Mouse (Mus musculus) lung, adult 2 months (tissue): ENCODE results near the gene Fbxo10.
"Not testable (repeated sequence)": the region's sequence is repeated elsewhere in the genome, so short reads cannot be mapped to it uniquely, and the experiment has no call there.

Experiments
- CTCF ChIP-seq: fragments of 200-500 bp; IDR thresholded peaks from 2 replicates; pipeline ENCODE4 v1.5.1; 2011; ENCODE audit warnings: mild to moderate bottlenecking, low read length, control low read depth; ENCODE audit not compliant: insufficient read depth
- POLR2A ChIP-seq: fragments of 200-500 bp; IDR thresholded peaks from 2 replicates; pipeline ENCODE4 v1.6.1; 2011; ENCODE audit warnings: low read depth, mild to moderate bottlenecking, control low read depth, low read length, borderline replicate concordance; ENCODE audit errors: extremely low read depth

DNA sequence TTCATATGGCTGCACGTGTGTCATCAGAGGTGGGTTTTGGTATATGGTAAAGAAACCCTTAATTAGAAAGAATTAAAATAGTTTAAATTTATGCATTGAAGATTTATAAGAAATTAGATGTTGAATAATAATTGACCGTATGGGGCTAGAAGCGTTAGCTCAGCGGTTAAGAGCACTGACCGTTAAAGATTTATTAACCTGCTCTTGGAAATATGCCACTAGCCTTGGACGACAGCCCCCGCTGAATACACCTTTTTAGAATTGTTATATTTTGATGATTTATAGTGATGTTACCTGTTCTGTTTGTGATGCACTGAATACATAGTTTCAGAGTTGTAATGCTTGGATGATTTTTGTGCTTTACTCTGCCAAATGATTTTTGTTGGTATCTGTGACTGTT, 44.9 kb downstream of the Fbxo10 start:
- not testable (repeated sequence) for TF ChIP-seq CTCF, POLR2A
